Mouse (Mus musculus) cerebral cortex, adult 2 months (tissue): ENCODE data around the gene Wrap53.

Experiments used
- WGBS: fragments of 180-500 bp; shearing (Covaris S2); methylation state at CpG from one replicate; pipeline ENCODE4 v1.1.7; 2018; 5-methylcytosine and 5-hydroxymethylcytosine counted together

Wrap53 gene

GRCm38 (mm10) chr11:69530755-69531154 is 49.3 kb downstream of the Wrap53 start:
- WGBS, result 89% methylated on average over 6 of the region's 6 CpGs

- 88% methylated on average over 3 of the region's 3 CpGs for WGBS
Observed at GRCm38 (mm10) chr11:69530281-69530680, 49.8 kb downstream of the Wrap53 start.

- 66% methylated on average over 4 of the region's 4 CpGs for WGBS
Observed at GRCm38 (mm10) chr11:69528031-69528390, 52.0 kb downstream of the Wrap53 start.

- 13% methylated on average over 30 of the region's 30 CpGs for WGBS
Observed at GRCm38 (mm10) chr11:69527098-69528030, 52.7 kb downstream of the Wrap53 start.

GRCm38 (mm10) chr11:69526631-69527030 is 53.4 kb downstream of the Wrap53 start:
- 40% methylated on average over 4 of the region's 4 CpGs for whole genome bisulfite sequencing

- 79% methylated on average over 9 of the region's 9 CpGs for WGBS
Observed at GRCm38 (mm10) chr11:69525661-69526060, 54.4 kb downstream of the Wrap53 start.

GRCm38 (mm10) chr11:69523651-69524050 is 56.4 kb downstream of the Wrap53 start:
- WGBS, result 89% methylated on average over 4 of the region's 4 CpGs

- 63% methylated on average over 9 of the region's 9 CpGs for WGBS
Observed at GRCm38 (mm10) chr11:69521526-69522149, 58.4 kb downstream of the Wrap53 start.

GRCm38 (mm10) chr11:69519976-69520375 is 60.1 kb downstream of the Wrap53 start:
- 66% methylated on average over 4 of the region's 4 CpGs for WGBS

GRCm38 (mm10) chr11:69516661-69517060 is 63.4 kb downstream of the Wrap53 start:
- WGBS, result 78% methylated on average over 3 of the region's 3 CpGs

GRCm38 (mm10) chr11:69516151-69516640 is 63.9 kb downstream of the Wrap53 start:
- 77% methylated on average over 15 of the region's 15 CpGs for WGBS

GRCm38 (mm10) chr11:69513840-69514239 is 66.2 kb downstream of the Wrap53 start:
- WGBS, result 4% methylated on average over 6 of the region's 6 CpGs
